Mouse (Mus musculus) embryonic facial prominence, embryonic 12.5 days (tissue): ENCODE results near the gene Agfg1. TPM values are rescaled to one million over a fixed set of nuclear protein-coding genes. Genes with fewer than 3 reads are reported as not detected.
"Not testable (repeated sequence)": the region's sequence is repeated elsewhere in the genome, so short reads cannot be mapped to it uniquely, and the experiment has no call there.

ENCODE experiments used
- ATAC-seq: fragments of 200-750 bp; cut with Nextera tagmentation; 2 replicates; pipeline ENCODE4 v1.8.0; 2017; ENCODE audit not compliant: insufficient number of reproducible peaks, insufficient read depth, low FRiP score, low TSS enrichment
- H3K27ac ChIP-seq: fragments of 300-500 bp; sonication (generic); 2 replicates; pipeline ENCODE4 v1.5.1; 2016; ENCODE audit warnings: mild to moderate bottlenecking
- H3K27me3 ChIP-seq: fragments of 300-500 bp; sonication (generic); 2 replicates; pipeline ENCODE4 v1.6.1; 2016; ENCODE audit warnings: mild to moderate bottlenecking, moderate library complexity
- H3K36me3 ChIP-seq: fragments of 300-500 bp; sonication (generic); 2 replicates; pipeline ENCODE4 v1.6.1; 2016; ENCODE audit warnings: mild to moderate bottlenecking
- H3K4me1 ChIP-seq: fragments of 300-500 bp; sonication (generic); 2 replicates; pipeline ENCODE4 v1.6.1; 2016
- H3K4me2 ChIP-seq: fragments of 300-500 bp; sonication (generic); replicated peaks from 2 replicates; pipeline ENCODE4 v1.6.1; 2016; ENCODE audit warnings: mild to moderate bottlenecking, moderate library complexity
- H3K4me3 ChIP-seq: fragments of 300-500 bp; sonication (generic); 2 replicates; pipeline ENCODE4 v1.5.1; 2016; ENCODE audit warnings: mild to moderate bottlenecking
- H3K9ac ChIP-seq: fragments of 300-500 bp; sonication (generic); 2 replicates; pipeline ENCODE4 v1.6.1; 2016; ENCODE audit warnings: mild to moderate bottlenecking, moderate library complexity
- H3K9me3 ChIP-seq: fragments of 300-500 bp; sonication (generic); 2 replicates; pipeline ENCODE4 v1.6.1; 2016; ENCODE audit warnings: mild to moderate bottlenecking, moderate library complexity
- WGBS: fragments of 180-500 bp; shearing (Covaris S2); methylation state at CpG from one replicate; pipeline ENCODE4 v1.1.7; 2016; 5-methylcytosine and 5-hydroxymethylcytosine counted together
- polyA plus RNA-seq: library from polyadenylated mRNA; unstranded; fragments of >200 nt; fragmentation: Nextera tagmentation; extraction: Ambion mirVana; gene quantifications from 2 replicates; pipeline ENCODE4 v1.2.1, GENCODE M21; 2016

Gene Agfg1
- polyA plus RNA-seq, 1 experiment from 2014 or later: 39.5 TPM

DNA sequence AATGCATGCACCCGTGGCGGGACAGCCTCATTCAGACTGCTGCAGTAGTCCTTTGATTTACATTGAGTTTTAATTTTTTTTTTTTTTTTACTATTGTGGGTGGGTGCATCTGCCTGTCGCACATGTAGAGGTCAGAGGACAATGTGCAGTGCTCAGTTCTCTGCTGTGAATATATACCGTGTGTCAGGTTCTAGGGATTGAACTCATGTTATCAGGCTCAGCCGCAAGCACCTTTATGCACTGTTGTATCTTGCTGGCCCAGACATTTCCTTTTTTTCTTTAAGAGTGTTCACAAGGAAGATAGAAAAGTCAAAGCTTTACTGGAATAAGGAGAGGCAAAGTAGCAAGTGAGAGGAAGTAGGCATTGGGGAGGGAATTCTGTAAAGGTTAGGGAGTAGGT lies 16.4 kb downstream of the Agfg1 start:
- 87% methylated on average over 5 of the region's 5 CpGs for WGBS
- Histone ChIP-seq H3K9ac (no peak overlapping the region), H3K27me3 (no peaks in the 10 kb centered on the region), H3K36me3 (no peaks in the 10 kb centered on the region), H3K4me1 (no peaks in the 10 kb centered on the region), H3K4me2 (no peak overlapping the region), H3K4me3 (no peak overlapping the region), H3K9me3 (no peaks in the 10 kb centered on the region), H3K27ac (no peak overlapping the region)
- no peak for ATAC-seq

GRCm38 (mm10) chr1:82858236-82858635 lies 19.0 kb downstream of the Agfg1 start:
- Histone ChIP-seq H3K9ac (no peak overlapping the region), H3K4me1 (no peaks in the 10 kb centered on the region), H3K27ac (no peak overlapping the region), H3K4me2 (no peak overlapping the region), H3K27me3 (no peaks in the 10 kb centered on the region), H3K9me3 (no peaks in the 10 kb centered on the region), H3K36me3 (no peaks in the 10 kb centered on the region; the same call in 1 of the 2 replicates), H3K4me3 (no peak overlapping the region)
- ATAC-seq: no peak

- WGBS: 93% methylated on average over 4 of the region's 4 CpGs
- Histone ChIP-seq H3K4me1 (no peaks in the 10 kb centered on the region), H3K27me3 (no peaks in the 10 kb centered on the region), H3K36me3 (no peaks in the 10 kb centered on the region; the same call in 1 of the 2 replicates), H3K4me3 (no peak overlapping the region), H3K27ac (no peak overlapping the region), H3K9me3 (no peaks in the 10 kb centered on the region), H3K4me2 (no peak overlapping the region), H3K9ac (no peak overlapping the region)
- ATAC-seq: no peak
These were observed 21.1 kb downstream of the Agfg1 start for GRCm38 (mm10) chr1:82860391-82860790.

- Histone ChIP-seq H3K4me1 (no peaks in the 10 kb centered on the region), H3K9me3 (no peaks in the 10 kb centered on the region), H3K9ac (no peak overlapping the region), H3K36me3 (peaks cover 12% of the 10 kb centered on the region; the same call in 1 of the 2 replicates), H3K4me3 (no peak overlapping the region), H3K27me3 (no peaks in the 10 kb centered on the region), H3K27ac (no peak overlapping the region), H3K4me2 (no peak overlapping the region)
- ATAC-seq: no peak
- WGBS: 77% methylated on average over 3 of the region's 3 CpGs
These were observed 30.9 kb downstream of the Agfg1 start for GRCm38 (mm10) chr1:82870202-82870601.

- no peak overlapping the region for H3K27ac ChIP-seq
- no peaks in the 10 kb centered on the region for H3K4me1 ChIP-seq
- H3K9ac ChIP-seq: no peak overlapping the region
- no peak for ATAC-seq
- H3K36me3 ChIP-seq: peaks cover 27% of the 10 kb centered on the region
- H3K9me3 ChIP-seq: no peaks in the 10 kb centered on the region
- H3K4me2 ChIP-seq: no peak overlapping the region
- H3K27me3 ChIP-seq: no peaks in the 10 kb centered on the region
- 89% methylated on average over 2 of the region's 2 CpGs for WGBS
- no peak overlapping the region for H3K4me3 ChIP-seq
These were observed 39.9 kb downstream of the Agfg1 start for GRCm38 (mm10) chr1:82879172-82879571.

- Histone ChIP-seq H3K4me3 (no peak overlapping the region), H3K9ac (no peak overlapping the region), H3K36me3 (peaks cover 25% of the 10 kb centered on the region), H3K27ac (no peak overlapping the region), H3K27me3 (no peaks in the 10 kb centered on the region), H3K4me2 (no peak overlapping the region), H3K4me1 (no peaks in the 10 kb centered on the region), H3K9me3 (no peaks in the 10 kb centered on the region)
- 88% methylated on average over 8 of the region's 8 CpGs for whole genome bisulfite sequencing
- no peak for ATAC-seq
These were observed 40.9 kb downstream of the Agfg1 start for GRCm38 (mm10) chr1:82880196-82880595.

GRCm38 (mm10) chr1:82893269-82893668 lies 54.0 kb downstream of the Agfg1 start:
- H3K27me3 ChIP-seq: no peaks in the 10 kb centered on the region
- ATAC-seq: no peak
- peaks cover 23% of the 10 kb centered on the region for H3K36me3 ChIP-seq
- no peak overlapping the region for H3K27ac ChIP-seq
- H3K4me2 ChIP-seq: no peak overlapping the region
- no peaks in the 10 kb centered on the region for H3K9me3 ChIP-seq
- no peaks in the 10 kb centered on the region for H3K4me1 ChIP-seq
- WGBS: 94% methylated on average over 7 of the region's 7 CpGs
- no peak overlapping the region for H3K9ac ChIP-seq
- no peak overlapping the region for H3K4me3 ChIP-seq

DNA sequence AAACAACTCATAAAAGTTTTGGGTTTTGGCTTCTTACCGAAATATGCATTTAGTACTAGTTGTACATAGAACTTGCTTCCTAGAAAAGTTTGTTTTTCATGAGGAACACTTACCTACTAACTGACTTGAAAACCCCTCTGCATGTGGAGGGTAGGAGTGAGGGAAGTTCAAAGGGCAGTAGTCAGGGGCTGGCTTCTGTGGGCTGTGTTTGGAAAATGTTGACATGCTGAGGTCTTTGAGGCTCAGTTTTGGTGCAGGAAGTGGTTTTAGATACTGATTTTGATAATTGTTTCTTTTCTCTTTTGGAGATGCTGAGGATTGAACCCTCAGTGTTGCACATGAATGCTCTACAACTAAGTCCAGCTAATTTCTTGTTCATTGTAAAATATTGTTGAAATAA lies 61.3 kb downstream of the Agfg1 start:
- Histone ChIP-seq H3K4me2 (no peak overlapping the region), H3K4me1 (no peaks in the 10 kb centered on the region), H3K36me3 (peaks cover 17% of the 10 kb centered on the region), H3K27ac (no peak overlapping the region), H3K27me3 (no peaks in the 10 kb centered on the region), H3K9ac (no peak overlapping the region), H3K9me3 (no peaks in the 10 kb centered on the region), H3K4me3 (no peak overlapping the region)
- ATAC-seq: no peak
- 98% methylated on average over 1 of the region's 1 CpGs for WGBS

DNA sequence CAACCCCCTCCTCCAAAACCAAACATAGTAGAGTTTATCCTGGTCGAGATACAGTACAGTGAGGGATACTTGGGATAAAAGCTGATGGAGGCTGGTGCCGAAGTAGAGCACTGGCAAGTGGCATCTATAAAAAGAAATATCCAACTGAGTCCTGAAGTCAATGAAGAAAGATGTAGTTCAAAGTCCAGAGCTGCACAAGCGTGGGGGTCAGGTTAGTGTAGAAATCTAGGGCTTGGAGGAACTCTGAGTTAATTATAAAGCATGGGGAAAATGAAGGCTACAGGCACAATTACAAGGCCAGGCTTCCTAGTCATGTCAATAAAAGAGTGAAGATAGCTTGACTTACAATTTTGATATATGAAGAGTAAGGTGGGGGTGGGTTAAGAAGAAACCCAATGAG lies 61.9 kb downstream of the Agfg1 start:
- H3K9ac ChIP-seq: no peak overlapping the region
- no peak for ATAC-seq
- no peaks in the 10 kb centered on the region for H3K9me3 ChIP-seq
- WGBS: 93% methylated on average over 3 of the region's 3 CpGs
- no peak overlapping the region for H3K27ac ChIP-seq
- H3K4me1 ChIP-seq: no peaks in the 10 kb centered on the region
- peaks cover 17% of the 10 kb centered on the region for H3K36me3 ChIP-seq
- no peak overlapping the region for H3K4me2 ChIP-seq
- no peaks in the 10 kb centered on the region for H3K27me3 ChIP-seq
- no peak overlapping the region for H3K4me3 ChIP-seq

DNA sequence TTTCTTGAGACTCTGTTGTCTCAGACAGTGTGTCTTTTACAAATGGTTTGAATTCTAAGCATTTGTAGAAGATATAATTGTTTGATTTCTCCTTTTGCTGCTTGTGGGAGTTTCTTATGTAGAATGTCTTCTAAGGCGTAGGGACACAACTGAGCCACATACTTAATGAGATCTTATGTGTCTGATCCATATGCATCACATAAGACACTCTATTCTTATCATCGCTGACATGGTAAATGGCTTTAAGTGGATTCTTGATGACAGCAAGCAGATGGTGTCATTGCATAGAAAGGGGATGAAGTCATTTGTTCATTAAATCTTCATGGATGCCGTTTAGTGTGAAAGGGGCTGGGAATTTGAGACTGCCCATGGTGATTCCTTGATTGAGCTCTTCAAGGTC lies 66.6 kb downstream of the Agfg1 start:
- Histone ChIP-seq H3K27ac (no peak overlapping the region), H3K9ac (no peak overlapping the region), H3K4me2 (no peak overlapping the region), H3K36me3 (peaks cover 14% of the 10 kb centered on the region), H3K27me3 (no peaks in the 10 kb centered on the region), H3K4me1 (no peaks in the 10 kb centered on the region), H3K4me3 (no peak overlapping the region), H3K9me3 (no peaks in the 10 kb centered on the region)
- 81% methylated on average over 3 of the region's 3 CpGs for WGBS
- ATAC-seq: no peak

DNA sequence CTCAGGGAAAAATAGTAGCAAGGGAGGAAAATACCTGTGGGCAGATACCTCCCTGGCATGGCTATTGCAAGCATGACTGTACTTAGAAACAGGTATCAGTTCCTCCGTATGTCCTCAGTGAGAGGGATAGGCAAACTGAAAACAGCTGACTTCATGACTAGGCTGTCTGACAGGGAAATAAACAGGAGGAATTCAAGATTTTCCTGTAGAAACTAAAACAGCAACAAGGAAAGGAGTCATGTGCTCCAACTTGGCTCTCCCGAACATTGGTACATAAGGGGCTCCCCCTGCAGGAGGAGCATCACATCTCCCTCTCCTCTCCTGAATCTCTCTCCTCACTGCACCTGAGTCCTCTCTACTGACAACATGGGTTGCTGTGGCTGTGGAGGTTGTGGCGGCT lies 73.7 kb downstream of the Agfg1 start, which contains the start of gene A030005L19Rik:
TSS of gene A030005L19Rik (plus strand) at position 301 of the 400 bp plus-strand sequence.
- Histone ChIP-seq H3K4me2 (no peak within 1 kb of the TSS), H3K27me3 (no peaks in the 10 kb centered on the region), H3K9me3 (no peaks in the 10 kb centered on the region), H3K4me3 (no peak within 1 kb of the TSS), H3K36me3 (no peaks in the 10 kb centered on the region), H3K4me1 (no peaks in the 10 kb centered on the region), H3K27ac (no peak within 1 kb of the TSS), H3K9ac (no peak within 1 kb of the TSS)
- no peak for ATAC-seq
- WGBS: 80% methylated on average over 3 of the region's 3 CpGs

GRCm38 (mm10) chr1:82913434-82913833 lies 74.2 kb downstream of the Agfg1 start:
- H3K4me3 ChIP-seq, H3K36me3 ChIP-seq, H3K4me1 ChIP-seq, H3K9ac ChIP-seq, ATAC-seq, H3K9me3 ChIP-seq, H3K27me3 ChIP-seq, H3K4me2 ChIP-seq, H3K27ac ChIP-seq: not testable (repeated sequence)
- 96% methylated on average over 5 of the region's 5 CpGs for WGBS

GRCm38 (mm10) chr1:82924650-82925049 lies 85.4 kb downstream of the Agfg1 start, which contains the start of gene A030014E15Rik:
TSS of gene A030014E15Rik (plus strand) at chr1:82924917.
- no peaks in the 10 kb centered on the region for H3K27me3 ChIP-seq
- no peak within 1 kb of the TSS for H3K4me2 ChIP-seq
- no peak for ATAC-seq
- no peak within 1 kb of the TSS for H3K4me3 ChIP-seq
- H3K27ac ChIP-seq: no peak within 1 kb of the TSS
- H3K4me1 ChIP-seq: no peaks in the 10 kb centered on the region
- H3K9me3 ChIP-seq: no peaks in the 10 kb centered on the region
- H3K9ac ChIP-seq: no peak within 1 kb of the TSS
- H3K36me3 ChIP-seq: no peaks in the 10 kb centered on the region
- WGBS: 91% methylated on average over 6 of the region's 6 CpGs
